Comparison of ENCODE assay signal across 32 mouse cellular contexts in genomic region chr14:106156533-106156932, GRCm38 (mm10). TPM values are rescaled to one million over a fixed set of nuclear protein-coding genes. Genes with fewer than 3 reads are reported as not detected.
"Had no signal": no experiment of that assay in that cellular context is flagged by ENCODE, and none has a peak within 500 bp of the region (broad histone marks: within the 10 kb centered on the region; RNA-seq: fewer than 3 reads in every experiment).

No protein-coding gene starts in this region.

- H3K4me3 ChIP-seq: layer of hippocampus, adult 2 months; left cerebral cortex, adult 2 months; limb, embryonic 12.5 days; limb, embryonic 15.5 days; lung, embryonic 15.5 days; neural tube, embryonic 12.5 days had no signal

- H3K27ac ChIP-seq: kidney, postnatal 0 days; layer of hippocampus, adult 2 months; left cerebral cortex, adult 2 months; limb, embryonic 12.5 days; limb, embryonic 15.5 days; liver, embryonic 14.5 days; lung, embryonic 15.5 days; neural tube, embryonic 12.5 days had no signal

- H3K4me2 ChIP-seq: limb, embryonic 12.5 days; limb, embryonic 15.5 days; liver, embryonic 11.5 days; lung, embryonic 15.5 days; midbrain, embryonic 11.5 days; neural tube, embryonic 12.5 days had no signal

- ATAC-seq: liver, postnatal 0 days had no signal

- H3K9ac ChIP-seq: limb, embryonic 12.5 days; limb, embryonic 15.5 days; liver, embryonic 14.5 days; liver, postnatal 0 days; lung, embryonic 15.5 days; neural tube, embryonic 12.5 days had no signal

- DNase-seq: kidney, adult 2 months; kidney, postnatal 25 days; layer of hippocampus, adult 9-11 months; layer of hippocampus, postnatal 36 days; liver, postnatal 0 days; lung, postnatal 10 days; lung, postnatal 4 days; midbrain, embryonic 14.5 days; thymus, adult 2 months; thymus, postnatal 14 days; thymus, postnatal 4 days had no signal

- H3K9me3 ChIP-seq: limb, embryonic 12.5 days; limb, embryonic 15.5 days; lung, embryonic 15.5 days; neural tube, embryonic 12.5 days had no signal

- H3K36me3 ChIP-seq: limb, embryonic 12.5 days; limb, embryonic 15.5 days; lung, embryonic 15.5 days; neural tube, embryonic 12.5 days had no signal

- H3K27me3 ChIP-seq: limb, embryonic 12.5 days; limb, embryonic 15.5 days; lung, embryonic 15.5 days; neural tube, embryonic 12.5 days had no signal

- H3K4me1 ChIP-seq: limb, embryonic 12.5 days; limb, embryonic 15.5 days; lung, embryonic 15.5 days; neural tube, embryonic 12.5 days had no signal

RNA-seq across cellular contexts. Expression of gene Trim52, which starts 50.5 kb away (rescaled TPM):
- total RNA-seq: layer of hippocampus, adult 2 months; layer of hippocampus, postnatal 36 days; left cerebral cortex, adult 2 months; left cerebral cortex, postnatal 10 days; left cerebral cortex, postnatal 36 days; megakaryocyte progenitor cell, adult 5-6 weeks; megakaryocyte-erythroid progenitor cell, adult 5-6 weeks; midbrain, postnatal 0 days; neutrophil, adult 5-6 weeks had no signal
- polyA plus RNA-seq: kidney, adult 2 months; kidney, embryonic 14.5 days; kidney, postnatal 0 days; large intestine, adult 2 months; limb, embryonic 12.5 days; limb, embryonic 15.5 days; liver, embryonic 11.5 days; liver, embryonic 14.5 days; liver, postnatal 0 days; lung, embryonic 15.5 days; midbrain, embryonic 11.5 days; midbrain, embryonic 14.5 days; midbrain, postnatal 0 days; neural tube, embryonic 12.5 days; small intestine, adult 2 months; spleen, adult 2 months; stomach, embryonic 16.5 days; thymus, adult 2 months had no signal
